Mouse (Mus musculus): ENCODE results near the gene Carmil1. TPM values are rescaled to one million over a fixed set of nuclear protein-coding genes. Genes with fewer than 3 reads are reported as not detected.

Carmil1 gene
- polyA plus RNA-seq, 1 experiment, result 0.02 TPM

- peaks cover 63% of the 10 kb centered on the region for H3K4me1 ChIP-seq (ENCODE audit: control insufficient read depth)
- TF ChIP-seq GATA1 (IDR thresholded peaks at IDR 0.05; ENCODE audit: low read length) (no peak), TAL1 (IDR thresholded peaks at IDR 0.05; ENCODE audit: low read length) (no peak)
These were observed 126.1 kb downstream of the Carmil1 start for GRCm38 (mm10) chr13:24154281-24155061.

GRCm38 (mm10) chr13:24152610-24153009, 128.0 kb downstream of the Carmil1 start:
- Histone ChIP-seq H3K4me1 (ENCODE audit: control insufficient read depth) (peaks cover 44% of the 10 kb centered on the region), H3K36me3 (ENCODE audit: control insufficient read depth) (no peaks in the 10 kb centered on the region), H3K27me3 (ENCODE audit: control insufficient read depth) (peaks cover 42% of the 10 kb centered on the region), H3K9me3 (ENCODE audit: control insufficient read depth, low read length) (no peaks in the 10 kb centered on the region), H3K4me3 (replicated peaks) (no peak overlapping the region)
- TF ChIP-seq TAL1 (IDR thresholded peaks at IDR 0.05; ENCODE audit: low read length) (no peak), GATA1 (IDR thresholded peaks at IDR 0.05; ENCODE audit: low read length) (no peak)

More at GRCm38 (mm10) chr13:24154281-24155061, 126.1 kb downstream of the Carmil1 start:
- H3K27me3 ChIP-seq (ENCODE audit: control insufficient read depth), result peaks cover 25% of the 10 kb centered on the region
- no peak overlapping the region for H3K4me3 ChIP-seq (replicated peaks)
- no peaks in the 10 kb centered on the region for H3K9me3 ChIP-seq (ENCODE audit: control insufficient read depth, low read length)
- H3K36me3 ChIP-seq (ENCODE audit: control insufficient read depth), result peaks cover 4% of the 10 kb centered on the region

- TF ChIP-seq GATA1 (IDR thresholded peaks at IDR 0.05; ENCODE audit: low read length) (no peak), TAL1 (IDR thresholded peaks at IDR 0.05; ENCODE audit: low read length) (no peak)
- Histone ChIP-seq H3K9me3 (ENCODE audit: control insufficient read depth, low read length) (no peaks in the 10 kb centered on the region), H3K4me1 (ENCODE audit: control insufficient read depth) (peaks cover 32% of the 10 kb centered on the region), H3K4me3 (replicated peaks) (no peak overlapping the region), H3K36me3 (ENCODE audit: control insufficient read depth) (no peaks in the 10 kb centered on the region), H3K27me3 (ENCODE audit: control insufficient read depth) (peaks cover 50% of the 10 kb centered on the region)
These were observed 129.3 kb downstream of the Carmil1 start for GRCm38 (mm10) chr13:24151335-24151734.

GRCm38 (mm10) chr13:24148549-24148948, 132.0 kb downstream of the Carmil1 start:
- peaks cover 9% of the 10 kb centered on the region for H3K4me1 ChIP-seq (ENCODE audit: control insufficient read depth)
- H3K36me3 ChIP-seq (ENCODE audit: control insufficient read depth), result no peaks in the 10 kb centered on the region
- no peak overlapping the region for H3K4me3 ChIP-seq (replicated peaks)
- H3K27me3 ChIP-seq (ENCODE audit: control insufficient read depth), result peaks cover 63% of the 10 kb centered on the region
- no peaks in the 10 kb centered on the region for H3K9me3 ChIP-seq (ENCODE audit: control insufficient read depth, low read length)
- TF ChIP-seq GATA1 (IDR thresholded peaks at IDR 0.05; ENCODE audit: low read length), result no peak

GRCm38 (mm10) chr13:24147006-24147405, 133.6 kb downstream of the Carmil1 start:
- TF ChIP-seq TAL1 (IDR thresholded peaks at IDR 0.05; ENCODE audit: low read length), result no peak
- peaks cover 64% of the 10 kb centered on the region for H3K27me3 ChIP-seq (ENCODE audit: control insufficient read depth)
- no peaks in the 10 kb centered on the region for H3K36me3 ChIP-seq (ENCODE audit: control insufficient read depth)
- no peak overlapping the region for H3K4me3 ChIP-seq (replicated peaks)
- peaks cover 2% of the 10 kb centered on the region for H3K4me1 ChIP-seq (ENCODE audit: control insufficient read depth)
- H3K9me3 ChIP-seq (ENCODE audit: control insufficient read depth, low read length), result no peaks in the 10 kb centered on the region

- no peaks in the 10 kb centered on the region for H3K9me3 ChIP-seq (ENCODE audit: control insufficient read depth, low read length)
- TF ChIP-seq GATA1 (IDR thresholded peaks at IDR 0.05; ENCODE audit: low read length), result no peak
- TF ChIP-seq TAL1 (IDR thresholded peaks at IDR 0.05; ENCODE audit: low read length), result no peak
- H3K27me3 ChIP-seq (ENCODE audit: control insufficient read depth), result peaks cover 63% of the 10 kb centered on the region
- no peak overlapping the region for H3K4me3 ChIP-seq (replicated peaks)
- H3K36me3 ChIP-seq (ENCODE audit: control insufficient read depth), result no peaks in the 10 kb centered on the region
- no peaks in the 10 kb centered on the region; the same call in 1 of the 2 replicates for H3K4me1 ChIP-seq (ENCODE audit: control insufficient read depth)
These were observed 134.1 kb downstream of the Carmil1 start for GRCm38 (mm10) chr13:24146541-24146940.

- TF ChIP-seq TAL1 (IDR thresholded peaks at IDR 0.05; ENCODE audit: low read length) (no peak), GATA1 (IDR thresholded peaks at IDR 0.05; ENCODE audit: low read length) (no peak)
- H3K36me3 ChIP-seq (ENCODE audit: control insufficient read depth), result no peaks in the 10 kb centered on the region
These were observed 135.7 kb downstream of the Carmil1 start for GRCm38 (mm10) chr13:24144858-24145257.

GRCm38 (mm10) chr13:24144141-24144540, 136.5 kb downstream of the Carmil1 start:
- no peaks in the 10 kb centered on the region; the same call in 1 of the 2 replicates for H3K4me1 ChIP-seq (ENCODE audit: control insufficient read depth)
- TF ChIP-seq GATA1 (IDR thresholded peaks at IDR 0.05; ENCODE audit: low read length) (no peak), TAL1 (IDR thresholded peaks at IDR 0.05; ENCODE audit: low read length) (no peak)
- H3K4me3 ChIP-seq (replicated peaks), result no peak overlapping the region
- peaks cover 61% of the 10 kb centered on the region for H3K27me3 ChIP-seq (ENCODE audit: control insufficient read depth)
- H3K36me3 ChIP-seq (ENCODE audit: control insufficient read depth), result no peaks in the 10 kb centered on the region
- H3K9me3 ChIP-seq (ENCODE audit: control insufficient read depth, low read length), result no peaks in the 10 kb centered on the region

More at GRCm38 (mm10) chr13:24144858-24145257, 135.7 kb downstream of the Carmil1 start:
- Histone ChIP-seq H3K27me3 (ENCODE audit: control insufficient read depth) (peaks cover 62% of the 10 kb centered on the region), H3K4me3 (replicated peaks) (no peak overlapping the region), H3K9me3 (ENCODE audit: control insufficient read depth, low read length) (no peaks in the 10 kb centered on the region), H3K4me1 (ENCODE audit: control insufficient read depth) (no peaks in the 10 kb centered on the region; the same call in 1 of the 2 replicates)

- Histone ChIP-seq H3K4me3 (replicated peaks) (no peak overlapping the region), H3K4me1 (ENCODE audit: control insufficient read depth) (peaks cover 5% of the 10 kb centered on the region), H3K27me3 (ENCODE audit: control insufficient read depth) (peaks cover 29% of the 10 kb centered on the region), H3K9me3 (ENCODE audit: control insufficient read depth, low read length) (no peaks in the 10 kb centered on the region), H3K36me3 (ENCODE audit: control insufficient read depth) (no peaks in the 10 kb centered on the region)
- no peak for TF ChIP-seq GATA1 (IDR thresholded peaks at IDR 0.05; ENCODE audit: low read length)
- TF ChIP-seq TAL1 (IDR thresholded peaks at IDR 0.05; ENCODE audit: low read length), result no peak
These were observed 143.8 kb downstream of the Carmil1 start for GRCm38 (mm10) chr13:24136836-24137235.

Data from erythroblast, embryonic 14.5 days (primary cell).